Mouse (Mus musculus) heart, embryonic 13.5 days (tissue): ENCODE measurements around the gene Pdcd6ip. TPM values are rescaled to one million over a fixed set of nuclear protein-coding genes. Genes with fewer than 3 reads are reported as not detected.

Experiments used
- ATAC-seq: fragments of 200-750 bp; cut with Nextera tagmentation; 2 replicates; pipeline ENCODE4 v1.8.0; 2017; ENCODE audit warnings: moderate TSS enrichment; ENCODE audit not compliant: insufficient number of reproducible peaks, low FRiP score, low TSS enrichment; ENCODE audit errors: extremely low read depth
- H3K27ac ChIP-seq: fragments of 300-500 bp; sonication (generic); replicated peaks from 2 replicates; pipeline ENCODE4 v1.5.1; 2015; ENCODE audit warnings: moderate library complexity, mild to moderate bottlenecking, inconsistent platforms
- H3K27me3 ChIP-seq: fragments of 300-500 bp; sonication (generic); replicated peaks from 2 replicates; pipeline ENCODE4 v1.6.1; 2015; ENCODE audit warnings: mild to moderate bottlenecking, inconsistent platforms
- H3K36me3 ChIP-seq: fragments of 300-500 bp; sonication (generic); 2 replicates; pipeline ENCODE4 v1.6.1; 2015; ENCODE audit warnings: mild to moderate bottlenecking, inconsistent platforms
- H3K4me1 ChIP-seq: fragments of 300-500 bp; sonication (generic); 2 replicates; pipeline ENCODE4 v1.6.1; 2015; ENCODE audit warnings: inconsistent platforms
- H3K4me2 ChIP-seq: fragments of 300-500 bp; sonication (generic); 2 replicates; pipeline ENCODE4 v1.6.1; 2015; ENCODE audit warnings: inconsistent platforms, mild to moderate bottlenecking, moderate library complexity
- H3K4me3 ChIP-seq: fragments of 300-500 bp; sonication (generic); 2 replicates; pipeline ENCODE4 v1.5.1; 2015; ENCODE audit warnings: moderate library complexity, mild to moderate bottlenecking, inconsistent platforms
- H3K9ac ChIP-seq: fragments of 300-500 bp; sonication (generic); 2 replicates; pipeline ENCODE4 v1.6.1; 2015; ENCODE audit warnings: inconsistent platforms, mild to moderate bottlenecking, moderate library complexity
- H3K9me3 ChIP-seq: fragments of 300-500 bp; sonication (generic); 2 replicates; pipeline ENCODE4 v1.6.1; 2016; ENCODE audit warnings: inconsistent platforms
- WGBS: fragments of 180-500 bp; shearing (Covaris S2); methylation state at CpG from one replicate; pipeline ENCODE4 v1.1.7; 2015; ENCODE audit warnings: mixed read lengths; 5-methylcytosine and 5-hydroxymethylcytosine counted together
- polyA plus RNA-seq: library from polyadenylated mRNA; unstranded; fragments of >200 nt; fragmentation: Nextera tagmentation; extraction: Ambion mirVana; gene quantifications from 2 replicates; pipeline ENCODE4 v1.2.1, GENCODE M21; 2015

Gene Pdcd6ip
- polyA plus RNA-seq, 1 experiment from 2014 or later, result 59.6 TPM

GRCm38 (mm10) chr9:113644701-113645100 lies 63.4 kb downstream of the Pdcd6ip start:
- 69% methylated on average over 5 of the region's 5 CpGs for WGBS
- no peak for ATAC-seq
- no peaks in the 10 kb centered on the region; the same call in 1 of the 2 replicates for H3K9me3 ChIP-seq
- H3K4me1 ChIP-seq, result no peaks in the 10 kb centered on the region
- no peaks in the 10 kb centered on the region for H3K27me3 ChIP-seq
- H3K4me2 ChIP-seq, result no peak overlapping the region
- no peak overlapping the region for H3K27ac ChIP-seq
- no peak overlapping the region for H3K4me3 ChIP-seq
- no peaks in the 10 kb centered on the region for H3K36me3 ChIP-seq
- no peak overlapping the region for H3K9ac ChIP-seq

- H3K9ac ChIP-seq, result no peak overlapping the region
- 90% methylated on average over 3 of the region's 3 CpGs for WGBS
- ATAC-seq, result no peak
- H3K4me3 ChIP-seq, result no peak overlapping the region
- no peak overlapping the region for H3K4me2 ChIP-seq
- H3K27ac ChIP-seq, result no peak overlapping the region
- H3K27me3 ChIP-seq, result no peaks in the 10 kb centered on the region
- H3K9me3 ChIP-seq, result no peaks in the 10 kb centered on the region; the same call in 1 of the 2 replicates
- no peaks in the 10 kb centered on the region for H3K4me1 ChIP-seq
- H3K36me3 ChIP-seq, result no peaks in the 10 kb centered on the region
These were observed 64.0 kb downstream of the Pdcd6ip start for GRCm38 (mm10) chr9:113644076-113644475.

GRCm38 (mm10) chr9:113643669-113644068 lies 64.4 kb downstream of the Pdcd6ip start:
- Histone ChIP-seq H3K27me3 (no peaks in the 10 kb centered on the region), H3K36me3 (no peaks in the 10 kb centered on the region), H3K9ac (no peak overlapping the region), H3K4me2 (no peak overlapping the region), H3K27ac (no peak overlapping the region), H3K9me3 (no peaks in the 10 kb centered on the region; the same call in 1 of the 2 replicates), H3K4me3 (no peak overlapping the region), H3K4me1 (no peaks in the 10 kb centered on the region)
- WGBS, result 80% methylated on average over 15 of the region's 15 CpGs
- ATAC-seq, result no peak

GRCm38 (mm10) chr9:113634986-113635385 lies 73.1 kb downstream of the Pdcd6ip start:
- H3K4me1 ChIP-seq, result peaks cover 21% of the 10 kb centered on the region
- H3K9ac ChIP-seq, result 0 out of 2 replicates have a peak overlapping the region, but pooled peaks have one; percentile 40
- no peak overlapping the region for H3K27ac ChIP-seq
- H3K4me2 ChIP-seq, result peak overlapping the region; percentile 47
- no peak overlapping the region for H3K4me3 ChIP-seq
- no peaks in the 10 kb centered on the region for H3K27me3 ChIP-seq
- no peaks in the 10 kb centered on the region for H3K36me3 ChIP-seq
- no peak for ATAC-seq
- 0 out of 2 replicates have a peak, but pooled peaks cover 11% of the 10 kb centered on the region for H3K9me3 ChIP-seq
- whole genome bisulfite sequencing, result 37% methylated on average over 7 of the region's 7 CpGs

GRCm38 (mm10) chr9:113633168-113633744 lies 74.8 kb downstream of the Pdcd6ip start:
- Histone ChIP-seq H3K9me3 (0 out of 2 replicates have a peak, but pooled peaks cover 11% of the 10 kb centered on the region), H3K4me1 (peaks cover 21% of the 10 kb centered on the region), H3K27me3 (no peaks in the 10 kb centered on the region), H3K9ac (no peak overlapping the region), H3K36me3 (no peaks in the 10 kb centered on the region), H3K4me2 (no peak overlapping the region), H3K27ac (no peak overlapping the region), H3K4me3 (no peak overlapping the region)
- WGBS, result 57% methylated on average over 8 of the region's 8 CpGs
- no peak for ATAC-seq

- no peaks in the 10 kb centered on the region for H3K36me3 ChIP-seq
- H3K4me2 ChIP-seq, result no peak overlapping the region
- peaks cover 21% of the 10 kb centered on the region for H3K4me1 ChIP-seq
- H3K27ac ChIP-seq, result no peak overlapping the region
- ATAC-seq, result no peak
- H3K4me3 ChIP-seq, result no peak overlapping the region
- H3K9ac ChIP-seq, result no peak overlapping the region
- H3K9me3 ChIP-seq, result 0 out of 2 replicates have a peak, but pooled peaks cover 11% of the 10 kb centered on the region
- no peaks in the 10 kb centered on the region for H3K27me3 ChIP-seq
- WGBS, result 64% methylated on average over 9 of the region's 9 CpGs
These were observed 75.6 kb downstream of the Pdcd6ip start for GRCm38 (mm10) chr9:113632350-113633043.

GRCm38 (mm10) chr9:113629632-113630031 lies 78.4 kb downstream of the Pdcd6ip start:
- no peak for ATAC-seq
- Histone ChIP-seq H3K36me3 (no peaks in the 10 kb centered on the region), H3K9me3 (no peaks in the 10 kb centered on the region), H3K4me2 (no peak overlapping the region), H3K4me1 (peaks cover 15% of the 10 kb centered on the region), H3K27ac (no peak overlapping the region), H3K9ac (no peak overlapping the region), H3K4me3 (no peak overlapping the region), H3K27me3 (no peaks in the 10 kb centered on the region)
- 11% methylated on average over 9 of the region's 9 CpGs for WGBS

GRCm38 (mm10) chr9:113629191-113629590 lies 78.9 kb downstream of the Pdcd6ip start:
- no peak overlapping the region for H3K4me3 ChIP-seq
- no peaks in the 10 kb centered on the region for H3K9me3 ChIP-seq
- no peak overlapping the region for H3K9ac ChIP-seq
- no peaks in the 10 kb centered on the region for H3K27me3 ChIP-seq
- H3K36me3 ChIP-seq, result no peaks in the 10 kb centered on the region
- H3K4me2 ChIP-seq, result no peak overlapping the region
- ATAC-seq, result no peak
- H3K4me1 ChIP-seq, result peaks cover 11% of the 10 kb centered on the region
- 80% methylated on average over 11 of the region's 11 CpGs for WGBS
- H3K27ac ChIP-seq, result no peak overlapping the region

GRCm38 (mm10) chr9:113628780-113629179 lies 79.3 kb downstream of the Pdcd6ip start:
- Histone ChIP-seq H3K4me1 (peaks cover 7% of the 10 kb centered on the region), H3K36me3 (no peaks in the 10 kb centered on the region), H3K27me3 (no peaks in the 10 kb centered on the region), H3K4me3 (no peak overlapping the region), H3K9ac (no peak overlapping the region), H3K4me2 (no peak overlapping the region), H3K9me3 (no peaks in the 10 kb centered on the region), H3K27ac (no peak overlapping the region)
- ATAC-seq, result no peak
- 76% methylated on average over 1 of the region's 1 CpGs for WGBS

- Histone ChIP-seq H3K9ac (no peak overlapping the region), H3K9me3 (no peaks in the 10 kb centered on the region), H3K4me1 (no peaks in the 10 kb centered on the region), H3K27ac (no peak overlapping the region), H3K4me3 (no peak overlapping the region), H3K36me3 (no peaks in the 10 kb centered on the region), H3K27me3 (no peaks in the 10 kb centered on the region), H3K4me2 (no peak overlapping the region)
- WGBS, result 90% methylated on average over 10 of the region's 10 CpGs
- no peak for ATAC-seq
These were observed 81.3 kb downstream of the Pdcd6ip start for GRCm38 (mm10) chr9:113626730-113627129.

GRCm38 (mm10) chr9:113624086-113624485 lies 84.0 kb downstream of the Pdcd6ip start:
- Histone ChIP-seq H3K4me2 (no peak overlapping the region), H3K9ac (no peak overlapping the region), H3K9me3 (no peaks in the 10 kb centered on the region), H3K4me1 (no peaks in the 10 kb centered on the region), H3K36me3 (no peaks in the 10 kb centered on the region), H3K27ac (no peak overlapping the region), H3K27me3 (no peaks in the 10 kb centered on the region), H3K4me3 (no peak overlapping the region)
- no peak for ATAC-seq
- WGBS, result 65% methylated on average over 6 of the region's 6 CpGs

GRCm38 (mm10) chr9:113617081-113617480 lies 91.0 kb downstream of the Pdcd6ip start:
- Histone ChIP-seq H3K9me3 (no peaks in the 10 kb centered on the region), H3K36me3 (no peaks in the 10 kb centered on the region), H3K27ac (no peak overlapping the region), H3K4me3 (no peak overlapping the region), H3K27me3 (no peaks in the 10 kb centered on the region), H3K9ac (no peak overlapping the region), H3K4me1 (no peaks in the 10 kb centered on the region), H3K4me2 (no peak overlapping the region)
- WGBS, result 60% methylated on average over 6 of the region's 6 CpGs
- no peak for ATAC-seq
